Mouse (Mus musculus) cerebellum, adult 11-12 months (tissue): Measurements from ENCODE around the gene Smyd2.
A peak's percentile ranks its signal among the peaks of the same experiment; 100 is the strongest.

Experiments used
- DNase-seq: peaks from one replicate; pipeline ENCODE4 v3.0.0; 2022

Gene Smyd2

DNA sequence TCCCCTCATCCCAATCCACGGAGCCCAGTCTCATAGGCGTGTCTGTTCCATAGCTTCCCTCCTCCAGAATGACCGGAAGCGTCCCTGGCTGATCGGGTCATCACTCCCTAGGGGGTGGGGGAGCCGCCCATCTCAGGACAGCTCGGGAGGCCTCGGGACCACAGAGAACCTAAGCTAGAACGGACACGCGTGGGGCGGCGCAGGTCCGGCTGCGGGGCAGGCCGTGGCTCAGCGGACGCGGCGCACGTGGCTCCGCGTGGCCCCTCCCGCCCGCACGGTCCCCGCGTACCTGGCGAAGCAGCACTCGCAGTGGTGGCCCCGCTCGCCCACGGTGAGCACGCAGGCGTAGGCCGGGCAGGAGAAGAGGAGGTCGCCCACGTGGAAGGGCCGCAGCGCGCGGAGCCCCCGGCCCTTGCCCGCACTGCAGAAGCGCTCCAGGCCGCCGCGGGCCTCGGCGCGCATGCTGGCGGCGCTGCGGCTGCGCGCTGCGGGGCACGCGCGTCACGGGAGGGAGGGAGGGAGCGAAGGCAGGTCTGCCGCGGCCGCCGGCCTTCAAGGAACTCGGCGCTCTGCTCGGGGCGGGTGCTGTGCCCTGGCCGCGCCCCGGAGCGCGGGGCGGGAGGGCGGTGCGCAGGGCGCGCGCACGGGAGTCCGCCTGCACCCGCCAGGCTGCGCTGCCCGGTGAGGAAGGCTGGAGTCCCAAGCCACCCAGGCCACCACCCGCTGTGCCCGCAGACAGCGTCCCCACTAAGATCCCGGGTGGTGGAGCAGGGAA, at the start of gene Smyd2:
Smyd2 (minus strand) TSS at position 546 of the 775 bp plus-strand sequence.
- peak; percentile 83 for DNase-seq

DNA sequence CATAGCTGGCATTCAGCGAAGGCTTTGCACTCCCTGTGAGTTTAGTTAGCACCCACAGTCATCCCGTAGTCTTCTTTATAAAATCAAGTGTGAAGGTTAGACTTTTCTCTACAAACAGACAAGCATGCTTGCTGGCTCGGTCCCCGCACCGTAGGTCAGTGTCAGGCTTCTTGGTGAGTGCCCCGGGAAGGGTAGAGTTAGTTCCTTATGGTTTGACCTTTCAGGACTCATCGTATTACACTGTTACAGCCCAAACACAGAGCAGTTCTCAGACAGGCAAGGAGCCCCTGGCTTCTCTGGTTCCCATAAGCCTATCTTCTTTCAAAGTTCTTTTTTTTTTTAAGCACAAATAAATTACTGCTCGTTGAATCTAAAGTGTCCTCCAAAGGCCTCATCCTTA, 48.2 kb upstream of the Smyd2 start:
- DNase-seq = no peak

DNA sequence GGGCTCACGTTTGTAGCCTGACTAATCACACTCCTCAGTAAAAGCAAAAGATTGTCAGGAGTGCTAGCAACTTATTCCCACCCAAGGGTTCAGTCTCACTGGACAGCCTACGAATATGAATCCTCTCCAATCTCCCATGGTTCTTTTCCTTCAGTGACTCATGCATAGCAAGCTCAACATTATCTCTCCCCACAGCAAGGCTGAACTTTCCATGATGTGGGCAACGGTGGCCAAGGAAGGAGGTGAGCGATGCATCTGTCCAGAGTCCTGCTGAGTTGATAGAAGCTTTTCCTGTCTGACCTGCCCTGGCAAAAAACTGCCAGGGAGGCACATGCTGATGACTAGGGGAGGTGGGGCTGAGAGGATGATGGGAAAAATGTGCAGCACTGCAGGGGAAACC, 45.9 kb upstream of the Smyd2 start:
- DNase-seq = no peak

DNA sequence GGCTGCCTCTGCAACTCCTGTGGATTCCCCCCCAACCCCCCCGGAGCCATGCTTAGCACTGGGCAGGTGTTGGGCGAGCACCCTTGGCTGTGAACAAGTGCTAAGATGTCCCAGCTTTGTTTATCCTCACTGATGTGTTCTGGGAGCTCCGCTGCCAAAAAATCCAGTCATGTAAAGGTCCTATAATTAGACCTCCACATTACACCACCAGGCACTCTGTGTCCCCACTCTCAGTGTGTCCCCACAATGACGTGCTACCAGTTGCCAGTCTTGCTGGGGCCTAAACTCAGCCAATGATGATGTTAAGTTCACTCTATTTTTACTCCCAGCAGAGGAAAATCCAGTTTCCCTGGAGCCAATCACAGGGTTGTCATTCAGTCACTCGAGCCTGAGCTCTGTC, 38.3 kb upstream of the Smyd2 start:
- no peak for DNase-seq

DNA sequence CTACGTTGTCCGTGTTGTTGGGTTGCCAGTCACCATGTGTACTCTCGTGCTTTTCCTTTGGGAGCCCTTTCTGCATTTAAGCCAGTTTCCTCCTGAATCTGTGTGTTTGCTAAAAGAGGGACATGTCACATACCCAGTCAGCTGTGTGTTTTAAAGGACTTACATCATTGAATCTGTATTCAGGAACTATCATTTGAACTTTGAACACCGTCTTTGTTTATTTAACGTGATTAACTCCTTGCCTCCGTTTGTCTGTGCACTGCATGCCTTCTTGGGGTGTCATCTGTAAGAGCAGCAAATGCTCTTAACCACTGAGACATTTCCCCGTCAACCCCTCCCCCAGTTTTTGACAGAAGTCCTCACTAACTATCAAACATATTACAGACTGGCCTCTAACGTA, 37.6 kb upstream of the Smyd2 start:
- DNase-seq = no peak

DNA sequence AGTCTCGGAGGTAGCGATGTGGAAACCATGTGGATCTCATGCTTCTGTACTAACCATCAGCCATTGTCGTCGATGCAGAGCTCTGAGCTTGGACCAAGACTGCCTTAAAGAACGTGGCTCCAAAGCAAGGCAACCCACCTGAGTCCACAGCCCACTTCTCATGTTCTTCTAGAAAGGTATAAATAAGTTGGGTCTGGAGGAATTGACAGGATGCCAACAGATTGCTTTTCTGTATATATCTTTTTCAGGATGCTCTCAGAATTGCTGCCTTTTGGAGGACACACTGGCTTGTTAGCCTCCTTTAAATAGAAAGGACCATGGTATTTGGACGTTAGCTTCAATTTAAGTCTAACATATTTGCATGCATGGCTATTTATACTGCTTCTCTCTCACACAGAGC, 29.7 kb upstream of the Smyd2 start:
- DNase-seq = no peak

DNA sequence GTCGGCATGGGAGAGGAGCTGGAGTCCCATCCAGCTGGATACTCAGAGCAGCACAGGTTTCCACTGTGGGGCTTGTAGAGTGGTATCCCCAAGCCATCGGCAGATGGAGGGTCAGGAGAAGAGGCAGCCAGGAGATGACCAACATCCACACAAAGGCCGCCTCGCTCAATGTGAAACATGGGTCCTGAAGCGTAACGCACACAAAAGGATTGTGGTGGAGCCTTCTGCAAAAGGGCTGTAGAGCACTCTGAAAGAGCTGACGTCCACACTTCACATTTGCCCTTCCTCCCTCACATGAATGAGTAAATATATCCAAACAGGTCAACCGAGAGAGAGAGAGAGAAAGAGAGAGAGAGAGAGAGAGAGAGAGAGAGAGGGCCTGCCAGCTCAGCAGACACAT, 25.2 kb upstream of the Smyd2 start:
- DNase-seq = no peak

DNA sequence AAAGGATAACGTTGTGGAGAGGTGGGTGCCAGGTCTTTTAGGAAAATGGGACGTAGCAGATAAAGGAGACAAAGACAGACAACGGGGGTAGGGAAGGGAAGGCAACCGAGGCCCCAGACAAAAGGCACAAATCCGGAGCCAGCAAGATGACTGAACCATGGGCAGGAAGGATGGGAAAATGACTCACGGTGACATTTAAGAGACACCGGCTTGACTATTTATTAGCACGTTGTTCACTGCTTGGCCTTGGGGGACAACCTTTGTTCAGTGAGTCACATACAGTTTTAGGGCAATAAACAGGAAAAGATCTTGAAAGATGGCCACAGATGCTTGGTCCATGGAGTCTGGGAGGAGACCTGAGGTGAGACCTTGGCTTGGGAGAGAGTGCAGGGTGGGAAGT, 24.0 kb upstream of the Smyd2 start:
- DNase-seq = no peak

DNA sequence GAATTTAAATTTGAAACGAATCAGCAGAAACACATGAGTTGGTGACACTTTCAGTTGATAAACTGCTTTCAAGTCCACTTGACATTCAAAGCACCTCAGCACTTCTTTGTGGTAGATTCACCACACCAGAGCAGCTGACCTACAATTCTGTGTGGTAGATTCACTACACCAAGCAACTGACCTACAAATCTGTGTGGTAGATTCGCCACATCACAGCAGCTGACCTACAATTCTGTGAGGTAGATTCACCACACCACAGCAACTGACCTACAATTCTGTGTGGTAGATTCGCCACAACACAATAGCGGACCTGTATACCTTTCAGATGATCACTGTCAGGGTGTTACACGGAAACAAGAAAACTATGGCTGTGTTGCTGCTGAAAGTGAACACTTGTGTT, 19.6 kb upstream of the Smyd2 start:
- no peak for DNase-seq

DNA sequence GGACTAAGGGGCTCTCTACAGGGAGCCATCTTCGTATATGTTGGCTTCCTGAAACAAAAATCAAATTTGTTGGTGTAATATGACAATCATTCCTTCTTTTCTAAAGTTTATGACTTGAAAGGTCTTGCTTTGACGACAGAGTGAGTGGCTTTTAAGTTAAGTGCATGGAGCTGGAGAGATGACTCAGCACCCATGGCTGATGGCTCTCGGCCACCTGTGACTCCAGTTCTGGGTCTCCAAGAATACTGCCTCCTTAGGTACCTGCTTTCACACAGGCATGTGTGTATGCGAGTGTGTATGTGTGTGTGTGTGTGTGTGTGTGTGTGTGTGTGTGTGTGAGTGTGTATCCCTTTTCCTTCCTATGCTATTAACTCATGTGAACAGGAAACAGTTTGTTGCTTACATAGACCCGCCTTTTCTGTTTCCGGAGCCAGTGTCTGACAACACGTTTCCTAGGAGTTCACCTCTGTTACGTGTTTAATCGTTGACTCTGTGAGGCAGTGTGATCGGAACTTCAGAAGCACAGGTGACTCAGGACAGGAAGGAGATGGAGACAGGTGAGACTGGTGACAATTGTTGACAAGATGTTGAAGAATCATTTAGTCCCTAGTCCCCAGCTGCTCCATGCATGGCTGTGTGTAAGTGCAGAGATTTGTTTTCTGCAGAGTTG, 14.4 kb upstream of the Smyd2 start:
- no peak for DNase-seq

DNA sequence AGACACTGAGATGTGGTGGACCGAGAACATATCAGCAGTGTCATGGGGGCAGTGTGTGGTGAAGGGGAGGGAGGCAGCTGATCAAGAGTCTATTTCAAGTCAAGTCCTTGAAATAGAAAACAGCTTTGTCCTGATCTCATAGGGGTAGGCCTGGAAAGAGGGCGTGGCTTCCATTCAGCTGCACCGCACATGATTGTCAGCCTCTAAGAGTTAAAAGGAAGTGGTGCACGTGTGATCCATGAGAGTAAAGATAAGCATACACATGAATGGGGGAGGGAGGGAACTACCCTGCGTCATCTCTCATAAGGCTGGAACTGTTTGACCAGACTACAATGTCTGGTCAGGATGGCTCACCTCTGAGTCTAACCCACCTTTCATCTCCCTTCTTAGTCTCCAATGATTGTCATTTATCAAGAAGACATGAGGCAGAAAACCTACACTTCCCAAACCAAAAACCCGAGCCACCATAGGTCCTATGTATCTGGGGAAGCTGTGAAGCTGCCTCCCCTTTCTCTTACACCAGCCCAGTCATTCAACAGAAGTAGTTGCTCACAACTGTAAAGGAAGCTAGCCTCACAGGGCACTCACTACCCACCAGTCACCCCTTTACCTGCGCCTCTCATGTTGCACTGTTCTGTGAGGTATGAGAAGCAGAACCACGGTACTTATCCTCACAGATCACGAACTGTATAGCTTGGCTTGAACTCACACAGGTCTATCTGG, 11.5 kb upstream of the Smyd2 start:
- DNase-seq = no peak

DNA sequence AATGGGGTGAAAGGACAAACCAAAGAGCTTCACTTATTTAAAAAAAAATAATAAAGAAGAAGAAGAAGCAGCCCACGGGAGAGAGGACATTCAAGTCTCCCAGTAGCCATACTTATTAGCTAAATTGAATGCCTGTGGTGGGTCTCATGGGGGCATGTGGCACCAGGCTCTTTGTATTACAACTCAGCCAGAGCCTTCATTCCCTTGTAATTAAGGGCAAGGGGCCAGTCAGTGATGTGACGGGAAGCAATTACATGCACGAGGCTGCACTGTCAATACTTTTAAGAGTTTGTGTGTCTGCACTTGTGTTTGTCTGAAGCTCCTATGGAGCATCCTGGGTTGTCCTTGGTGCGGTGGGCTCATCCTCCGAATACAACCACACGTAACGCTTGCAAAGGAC, 10.8 kb upstream of the Smyd2 start:
- no peak for DNase-seq

DNA sequence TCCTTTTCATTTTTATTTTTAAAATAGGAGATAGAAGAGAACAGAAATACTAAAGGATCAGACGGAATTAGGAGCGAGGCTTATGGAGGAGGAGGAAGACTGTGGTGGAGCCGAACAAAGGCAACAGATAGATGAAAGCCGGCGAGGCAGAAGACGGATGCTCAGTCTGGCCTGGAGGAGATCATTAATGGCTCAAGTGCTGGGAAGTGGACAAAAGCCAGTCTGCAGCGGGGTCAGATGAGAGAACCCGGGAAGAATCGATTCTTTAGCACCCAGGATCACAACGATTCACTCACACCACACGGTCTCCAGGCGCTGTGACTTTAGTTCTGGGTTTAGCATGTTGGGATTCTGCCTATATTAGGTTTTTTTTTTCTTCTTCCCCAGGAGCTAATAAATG, 10.0 kb upstream of the Smyd2 start:
- no peak for DNase-seq

DNA sequence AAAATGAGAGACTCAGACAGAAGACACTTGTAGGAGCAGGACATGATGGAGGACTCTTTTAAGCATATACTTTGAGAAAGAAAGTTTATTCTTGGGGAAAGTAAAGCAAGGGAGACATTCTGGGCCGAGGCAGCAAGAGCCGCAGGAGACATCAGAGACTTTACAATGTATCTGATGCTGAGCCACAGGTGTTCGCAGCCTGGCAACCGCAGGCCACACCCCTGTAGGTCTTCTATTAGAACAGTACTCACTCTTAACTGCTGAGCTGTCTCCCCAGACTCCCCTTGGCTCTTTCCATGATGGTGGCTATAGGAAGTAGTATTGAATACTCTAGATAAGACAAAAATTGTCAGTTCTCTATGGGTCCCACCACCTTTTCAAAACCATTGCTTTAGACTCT, 7.7 kb upstream of the Smyd2 start:
- DNase-seq = no peak

DNA sequence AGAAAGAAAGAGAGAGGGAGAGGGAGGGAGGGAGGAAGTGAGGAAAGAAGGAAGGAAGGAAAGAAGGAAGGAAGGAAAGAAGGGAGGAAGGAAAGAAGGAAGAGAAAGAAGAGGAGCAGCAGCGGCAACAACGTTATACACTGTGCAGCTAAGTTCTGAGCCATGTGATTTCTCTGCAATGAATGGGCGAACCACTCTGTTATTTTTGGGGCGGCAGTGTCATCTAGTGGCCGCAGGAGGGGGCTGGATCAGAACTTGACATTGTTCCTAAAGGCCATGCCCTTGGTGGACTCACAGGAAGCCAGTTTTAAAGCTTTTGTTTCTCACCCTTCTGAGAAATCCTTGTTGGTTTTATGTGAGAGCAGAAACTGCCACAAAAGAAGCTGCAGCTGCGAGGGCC, 5.5 kb upstream of the Smyd2 start:
- DNase-seq = peak; percentile 45

DNA sequence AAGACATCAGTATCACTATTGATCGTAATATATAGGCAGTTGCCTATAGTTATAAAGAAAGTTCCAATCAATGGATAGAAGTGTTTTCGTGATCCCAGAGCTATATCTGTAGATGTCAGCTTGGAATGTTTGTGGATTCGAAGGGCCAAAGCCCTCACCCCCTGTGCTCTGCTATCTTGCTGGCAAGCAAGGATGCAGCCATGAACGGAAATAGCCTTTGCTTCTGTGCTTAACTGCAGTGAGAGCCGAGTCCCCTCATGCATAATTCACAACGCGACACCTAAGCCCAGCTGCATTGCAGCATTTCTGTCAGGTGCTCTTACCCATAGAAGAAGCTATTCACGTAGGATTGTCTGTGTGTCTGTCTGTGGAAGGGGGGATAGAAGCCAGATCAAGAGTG, 4.1 kb upstream of the Smyd2 start:
- no peak for DNase-seq

DNA sequence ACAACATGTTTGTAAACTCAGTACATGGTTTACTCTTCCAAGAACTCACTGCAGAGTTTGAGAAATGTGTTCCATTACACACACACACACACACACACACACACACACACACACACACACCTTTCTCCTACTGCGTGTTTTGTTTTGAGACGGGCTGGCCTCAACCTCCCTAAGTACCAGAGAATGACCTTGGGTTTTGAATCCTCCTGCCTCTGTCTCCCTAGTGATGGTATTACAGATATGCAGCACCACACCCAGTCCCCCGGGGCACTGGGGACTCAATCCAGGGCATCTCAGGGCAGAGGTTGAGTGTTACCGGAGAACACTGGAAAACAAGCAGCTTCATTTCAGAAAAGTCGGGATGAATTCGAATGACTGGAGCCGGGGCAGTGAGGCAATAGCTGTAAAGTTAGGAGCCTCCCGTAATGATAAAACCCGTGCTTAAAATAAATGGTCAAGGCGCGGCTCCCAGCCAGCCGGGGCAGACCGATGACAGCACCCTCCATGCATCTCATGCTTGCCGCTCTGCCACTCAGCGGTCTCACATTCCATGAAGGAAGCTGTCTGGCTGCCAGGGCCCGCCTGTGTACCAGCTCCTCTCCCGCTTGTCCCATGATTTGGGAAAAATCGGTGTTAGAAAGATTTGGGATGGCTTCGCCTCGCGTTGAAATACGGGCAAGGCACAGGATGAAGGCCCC, 1.9 kb upstream of the Smyd2 start:
- DNase-seq = no peak

DNA sequence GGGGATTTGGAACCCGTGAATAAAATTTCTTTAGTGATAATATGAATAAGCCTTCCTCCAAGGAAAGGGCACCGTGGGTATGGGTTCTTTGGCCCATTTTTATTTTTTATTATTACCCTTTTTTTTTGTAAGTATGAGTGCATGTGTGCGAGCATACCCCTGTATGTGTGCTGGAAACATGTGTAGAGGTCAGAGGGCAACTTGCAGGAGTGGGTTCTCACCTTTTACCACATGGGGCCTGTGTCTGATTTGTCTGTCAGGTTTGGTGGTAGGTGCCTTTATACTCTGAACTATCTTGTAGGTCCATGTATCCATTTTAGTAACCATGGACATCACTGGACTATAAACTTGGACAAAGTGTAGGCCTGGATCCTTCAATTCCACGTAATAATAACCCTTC, 994 bp upstream of the Smyd2 start:
- no peak for DNase-seq

DNA sequence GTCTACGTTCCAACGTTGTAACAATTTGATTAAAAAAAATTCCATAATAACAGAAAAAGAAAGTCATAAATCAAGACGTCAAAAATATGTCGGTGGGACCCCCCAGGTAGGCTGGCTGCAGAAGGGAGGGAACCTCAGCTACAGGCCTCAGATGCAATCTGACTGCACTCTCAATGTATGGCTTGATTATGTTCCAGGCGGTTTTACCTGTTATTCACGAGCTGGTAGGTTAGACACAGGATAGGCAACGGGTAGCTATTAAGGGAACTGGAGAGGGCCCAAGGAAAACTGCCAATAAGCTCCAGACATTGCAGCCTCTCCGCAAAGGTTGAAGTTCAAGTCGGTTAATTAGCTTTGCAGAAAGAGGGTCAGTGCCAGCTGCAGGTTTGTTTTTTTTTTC, 558 bp upstream of the Smyd2 start:
- DNase-seq = peak; percentile 54

DNA sequence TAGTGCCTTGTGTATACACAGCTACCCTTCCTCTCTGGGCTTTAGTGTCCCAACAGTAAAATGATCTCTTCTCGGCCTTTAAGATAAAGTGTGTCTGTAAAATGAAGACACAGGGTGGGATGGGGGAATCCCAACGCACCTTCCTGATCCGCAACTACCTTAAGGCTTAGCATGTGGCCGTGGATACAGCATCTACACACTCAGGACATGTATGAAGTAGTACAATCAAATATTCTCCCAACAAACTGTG, 670 bp downstream of the Smyd2 start:
- no peak for DNase-seq

DNA sequence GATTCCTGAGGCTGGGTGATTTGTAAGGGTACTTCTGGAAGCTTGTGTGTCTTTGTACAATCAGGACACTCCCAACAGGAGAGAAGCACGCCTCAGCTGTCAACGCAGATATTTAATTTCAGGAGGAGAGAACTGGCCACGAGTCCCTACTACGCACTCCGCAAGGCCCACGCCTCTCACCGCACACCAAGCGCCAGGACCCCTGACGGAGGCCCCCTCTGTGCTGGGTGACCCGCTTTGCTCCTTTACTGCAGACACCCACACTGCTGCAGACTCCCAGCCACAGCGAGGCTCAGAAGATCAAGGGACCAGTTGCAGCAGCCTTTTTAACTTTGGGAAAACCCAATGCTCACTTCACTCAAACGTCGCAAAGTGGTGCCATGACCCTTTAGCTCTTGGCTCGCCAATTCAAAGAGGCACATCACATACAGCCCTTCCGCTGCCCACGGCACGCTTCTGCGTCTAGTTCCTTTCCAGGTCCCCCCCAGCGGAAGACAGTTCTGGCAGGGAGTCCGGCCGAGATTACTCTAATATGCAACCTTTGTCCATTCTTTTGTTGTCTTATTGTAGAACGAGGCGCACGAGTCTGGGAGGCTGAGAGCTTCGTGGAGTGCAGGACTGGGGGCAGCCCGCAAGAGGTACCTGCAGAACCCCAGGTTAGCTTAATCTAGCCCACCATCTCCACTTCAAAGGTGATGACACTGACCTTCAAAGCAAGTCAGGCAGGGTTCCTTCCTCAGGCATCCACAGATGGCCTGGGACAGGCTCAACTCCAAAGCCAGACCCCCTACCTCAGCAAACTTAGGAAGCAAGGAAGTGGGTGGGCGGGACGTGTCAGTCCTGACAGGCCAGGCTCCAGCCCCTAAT, 1.2 kb downstream of the Smyd2 start:
- DNase-seq = peak; percentile 43

DNA sequence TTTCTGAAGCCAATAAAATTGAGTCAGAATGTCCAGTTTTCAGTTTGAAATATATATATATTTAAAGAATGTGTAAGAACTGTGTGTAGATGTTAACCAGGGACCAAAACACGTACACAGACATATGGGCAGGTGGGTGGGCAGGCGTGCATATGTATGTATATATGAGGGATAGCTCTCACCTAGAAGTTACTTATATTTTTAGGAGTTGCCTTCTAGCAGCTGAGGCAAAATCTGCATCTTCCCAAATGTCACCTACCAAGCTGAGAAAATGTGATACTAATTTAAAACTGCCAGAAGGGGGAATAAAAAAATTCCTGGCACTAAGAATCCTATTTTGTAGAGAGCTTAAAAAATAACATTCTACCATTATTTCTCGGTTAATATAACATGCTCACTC, 2.4 kb downstream of the Smyd2 start:
- DNase-seq = no peak

DNA sequence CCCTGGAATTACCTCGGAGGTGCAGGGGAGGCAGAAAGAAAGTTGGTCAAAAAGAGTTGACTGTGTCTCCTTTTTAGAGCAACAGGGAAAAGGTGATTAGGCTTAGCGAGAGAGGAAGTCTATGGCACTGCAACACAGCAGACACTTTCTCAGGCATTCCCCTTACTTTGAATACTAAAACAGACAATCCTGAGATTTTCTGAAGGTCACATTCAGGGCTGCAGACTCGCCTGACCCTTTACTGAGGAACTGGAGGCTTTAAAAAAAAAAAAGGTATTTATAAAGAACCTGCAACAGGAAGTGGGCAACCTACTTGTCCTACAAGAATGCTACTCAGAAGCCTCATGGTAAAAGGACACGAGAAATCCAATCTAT, 5.0 kb downstream of the Smyd2 start:
- no peak for DNase-seq
